Mouse (Mus musculus) lung, postnatal 14 days (tissue): ENCODE data around the gene Fpr1.
A peak's percentile ranks its signal among the peaks of the same experiment; 100 is the strongest.
"Not testable (repeated sequence)": the region's sequence is repeated elsewhere in the genome, so short reads cannot be mapped to it uniquely, and the experiment has no call there.

Experiments
- DNase-seq: peaks from one replicate; pipeline ENCODE4 v3.0.0; 2021

The Fpr1 gene

DNA sequence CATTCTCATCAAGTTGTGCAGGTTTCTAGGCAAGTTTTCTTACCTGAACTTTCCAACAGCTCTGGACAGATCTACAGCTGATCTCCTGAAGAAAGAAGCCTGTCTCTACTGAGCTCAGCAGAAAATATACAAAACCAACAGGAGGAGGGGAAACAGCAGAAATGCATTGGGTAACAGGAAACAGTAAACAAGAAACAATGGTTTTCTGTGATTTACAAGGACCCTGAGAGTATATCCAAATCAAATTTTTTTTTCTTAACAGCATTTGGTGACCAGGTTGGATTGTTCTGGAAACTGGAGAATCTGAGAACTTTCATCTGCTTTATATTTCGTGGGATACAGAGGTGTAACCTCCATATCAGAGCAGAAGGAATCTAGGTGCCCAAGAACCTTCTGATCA lies at the start of gene Fpr1:
Fpr1 (minus strand) TSS at position 101 of the 400 bp plus-strand sequence.
- DNase-seq, result no peak

DNA sequence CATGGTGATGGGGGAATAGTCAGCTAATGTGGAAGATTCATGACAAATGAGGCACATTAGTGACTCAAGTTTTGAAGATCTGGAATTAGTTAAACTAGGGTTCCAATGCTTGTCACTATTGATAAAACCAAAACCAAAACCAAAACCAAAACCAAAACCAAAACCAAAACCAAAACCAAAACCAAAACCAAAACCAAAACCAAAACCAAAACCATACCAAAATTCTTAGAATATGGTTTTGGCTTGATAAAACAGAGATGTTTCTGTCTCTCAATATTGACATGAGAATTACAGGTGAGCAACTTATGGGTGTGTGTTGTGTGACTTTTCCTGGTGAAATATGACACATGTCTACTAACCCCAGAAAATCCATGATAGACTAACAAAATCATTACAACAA lies 34.0 kb upstream of the Fpr1 start:
- DNase-seq, result no peak

DNA sequence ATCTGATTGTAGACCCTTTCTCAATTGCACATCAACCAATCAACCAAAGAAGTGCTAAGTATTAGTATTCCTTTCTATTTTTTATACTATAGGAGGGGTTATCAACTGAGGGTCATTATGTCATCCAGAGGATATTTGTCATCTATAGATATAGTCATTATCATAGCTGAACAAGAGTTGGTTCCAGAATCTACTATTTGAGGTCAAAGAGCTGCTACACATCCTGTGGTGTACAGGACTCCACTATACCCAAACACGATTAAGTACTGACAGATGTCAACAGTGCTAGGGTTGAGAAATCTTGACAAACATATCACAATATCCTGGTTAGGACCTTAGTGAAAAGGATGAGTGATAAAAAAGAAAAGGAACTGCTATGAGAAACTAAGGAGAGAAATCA lies 33.6 kb upstream of the Fpr1 start:
- DNase-seq, result no peak

DNA sequence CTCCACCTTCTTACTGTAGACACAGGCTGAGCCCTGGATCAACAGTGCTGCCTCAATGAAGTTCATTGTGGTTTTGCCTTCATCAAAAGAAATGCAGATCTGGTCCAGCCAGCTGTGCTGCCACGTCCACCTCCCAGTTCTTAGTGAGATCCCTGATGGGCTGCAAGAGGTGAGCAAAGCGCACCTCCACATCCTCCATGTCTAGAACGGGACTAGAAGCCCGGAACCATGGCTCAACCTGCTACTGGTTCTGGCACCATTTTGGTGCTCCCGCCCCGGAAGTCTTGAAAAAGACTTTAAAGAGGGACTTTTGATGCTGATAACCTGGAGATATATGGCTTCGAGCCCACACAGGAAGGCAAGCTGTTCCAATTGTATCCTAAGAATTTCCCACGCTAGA lies 28.9 kb upstream of the Fpr1 start:
- not testable (repeated sequence) for DNase-seq

DNA sequence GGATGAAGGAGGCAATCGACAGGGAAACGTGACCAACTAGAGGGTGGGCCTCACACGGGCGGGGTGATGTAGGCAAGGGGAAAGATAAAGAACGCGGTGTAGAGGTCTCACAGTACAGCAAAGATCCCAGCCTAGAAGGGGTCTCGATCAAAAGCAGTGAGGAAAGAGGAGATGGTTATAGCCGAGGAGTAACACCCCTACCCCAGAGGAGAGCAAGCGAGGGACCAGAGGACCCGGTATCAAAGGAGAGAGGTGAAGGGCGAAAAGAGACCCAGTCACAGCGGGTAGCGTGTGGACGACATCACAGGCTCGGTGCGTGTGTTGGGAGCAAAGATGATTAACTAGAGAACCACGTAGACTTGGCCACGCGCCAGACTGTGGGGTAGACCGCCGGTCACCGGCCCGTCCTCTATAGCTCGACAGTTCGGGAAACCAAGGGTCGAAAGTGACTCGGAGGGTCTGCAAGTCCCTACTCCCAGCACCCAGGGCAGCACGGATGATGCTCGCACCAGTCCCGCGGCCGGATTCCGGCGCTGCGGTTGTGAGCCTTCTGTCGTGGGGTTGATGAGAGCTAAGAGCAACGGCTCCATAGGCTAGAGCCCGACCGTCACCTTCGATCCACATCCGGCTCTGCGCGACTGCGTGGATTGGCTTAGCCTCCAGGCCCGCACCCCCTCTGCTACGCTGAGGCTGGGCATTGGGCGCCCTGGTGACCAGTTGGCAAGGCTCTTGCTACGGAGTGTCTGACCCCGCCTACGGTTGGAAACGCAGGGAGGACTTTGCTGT lies 26.1 kb upstream of the Fpr1 start:
- DNase-seq, result peak; percentile 72

DNA sequence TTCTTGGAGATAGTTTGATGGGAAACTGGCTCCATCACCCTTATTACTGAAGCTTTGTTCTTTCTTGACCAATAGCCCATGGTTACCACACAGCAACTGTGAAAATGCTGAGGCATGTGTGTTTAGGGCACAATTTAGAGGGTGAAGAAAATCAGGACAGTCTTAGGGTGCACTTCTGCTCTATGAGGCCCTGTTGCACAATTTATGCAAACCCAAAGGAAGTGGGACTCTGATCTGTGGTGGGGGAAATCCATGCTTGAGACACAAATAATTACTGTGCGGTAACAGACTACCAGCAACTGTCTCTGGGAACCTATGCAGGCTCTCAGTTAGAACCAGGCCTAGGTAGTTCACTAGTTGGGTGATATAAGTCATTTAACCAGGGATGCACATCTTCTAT lies 17.0 kb upstream of the Fpr1 start:
- DNase-seq, result no peak

DNA sequence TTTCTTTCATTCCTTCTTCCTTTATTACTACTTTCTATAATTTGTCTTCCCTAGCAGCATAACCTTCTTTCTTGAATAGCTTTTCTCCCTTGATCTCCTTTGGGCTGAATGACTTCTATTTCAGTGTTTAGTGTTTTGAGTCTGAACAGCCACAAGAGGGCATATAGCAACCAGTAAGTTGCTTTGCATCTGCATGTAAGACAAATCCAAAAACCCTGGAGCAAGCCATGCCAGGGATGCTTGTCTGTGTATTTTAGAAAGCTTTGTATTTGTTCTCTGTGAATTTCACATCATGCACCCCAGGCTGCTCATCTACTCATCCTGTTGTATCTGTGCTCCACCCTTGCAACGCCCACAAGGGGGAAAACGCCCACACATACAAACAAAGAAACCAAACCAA lies 15.5 kb upstream of the Fpr1 start:
- DNase-seq, result no peak

DNA sequence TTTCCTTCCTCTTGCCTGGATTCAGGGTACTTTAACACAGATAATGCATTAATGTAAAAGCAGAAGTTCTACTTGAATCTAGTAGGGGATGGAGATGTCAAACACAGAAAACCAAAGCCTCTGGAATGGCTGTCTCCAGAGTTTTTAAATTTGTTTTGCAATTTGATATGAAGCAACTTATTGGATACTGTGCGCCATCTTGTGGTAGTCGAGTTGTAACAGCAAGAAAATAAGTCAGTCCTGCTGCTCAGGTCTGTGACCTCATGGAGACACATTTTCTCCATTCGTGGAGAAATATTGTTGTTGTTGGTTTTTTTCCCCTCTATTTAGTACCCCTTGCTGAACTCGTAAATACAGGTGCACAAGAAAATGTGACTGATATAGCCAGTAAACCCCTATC lies 12.3 kb upstream of the Fpr1 start:
- DNase-seq, result peak; percentile 59

DNA sequence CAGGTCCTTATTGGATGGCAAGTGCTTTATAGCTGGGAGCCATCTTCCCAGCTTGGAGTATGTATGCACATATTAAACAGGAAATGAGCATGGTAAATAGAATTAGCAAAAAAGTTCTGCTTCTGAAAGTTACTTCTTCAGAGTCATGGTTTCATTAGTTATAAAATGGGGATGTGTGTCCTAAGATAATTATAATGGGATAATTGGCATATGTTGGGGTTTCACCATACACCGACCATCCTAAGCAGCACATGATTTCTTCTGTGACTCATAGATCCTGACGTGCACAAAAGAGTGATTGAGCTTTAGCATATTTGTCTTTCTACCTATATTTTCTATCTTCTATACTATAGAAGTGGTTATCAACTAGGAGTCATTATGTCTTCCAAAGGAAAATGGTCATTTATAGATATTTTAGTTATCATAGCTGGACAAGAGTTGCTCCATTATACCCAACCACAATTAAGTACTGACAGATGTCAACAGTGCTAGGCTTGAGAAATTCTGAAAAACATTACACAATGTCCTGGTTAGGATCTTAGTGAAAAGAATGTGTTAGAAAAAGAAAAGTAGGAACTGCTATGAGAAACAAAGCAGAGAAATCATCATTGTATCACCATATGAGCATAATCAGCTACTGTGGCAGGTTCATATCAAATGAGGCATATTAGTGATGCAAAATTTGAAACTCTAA lies 6.1 kb upstream of the Fpr1 start:
- DNase-seq, result no peak

DNA sequence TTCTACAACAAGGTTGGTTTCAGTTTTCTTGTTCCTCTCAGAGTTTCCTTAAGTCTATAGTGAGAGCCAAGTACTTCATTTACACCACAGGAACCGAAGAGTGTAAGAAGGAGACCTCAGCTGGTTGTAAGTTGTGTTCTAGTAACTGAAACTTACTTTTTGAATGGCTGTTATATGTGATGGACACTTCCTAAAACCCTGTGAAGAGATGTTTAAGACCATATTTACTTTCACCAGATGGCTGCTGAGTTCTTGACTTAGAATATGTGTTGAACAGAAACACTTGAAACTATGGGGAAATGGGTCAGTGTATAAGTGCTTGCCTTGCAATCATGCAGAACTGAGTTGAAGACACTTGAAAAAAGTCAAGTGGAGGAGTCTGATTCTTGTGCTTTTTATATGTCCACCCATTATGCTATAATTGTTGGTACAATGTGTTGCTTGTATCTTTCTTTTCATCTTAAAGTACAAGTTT lies 4.1 kb upstream of the Fpr1 start, which contains the start of the genes Fpr2 and Fpr3:
Fpr2 (plus strand) TSS at position 51 of the 475 bp plus-strand sequence.
Fpr3 (plus strand) TSS at position 79 of the 475 bp plus-strand sequence.
- DNase-seq, result no peak

DNA sequence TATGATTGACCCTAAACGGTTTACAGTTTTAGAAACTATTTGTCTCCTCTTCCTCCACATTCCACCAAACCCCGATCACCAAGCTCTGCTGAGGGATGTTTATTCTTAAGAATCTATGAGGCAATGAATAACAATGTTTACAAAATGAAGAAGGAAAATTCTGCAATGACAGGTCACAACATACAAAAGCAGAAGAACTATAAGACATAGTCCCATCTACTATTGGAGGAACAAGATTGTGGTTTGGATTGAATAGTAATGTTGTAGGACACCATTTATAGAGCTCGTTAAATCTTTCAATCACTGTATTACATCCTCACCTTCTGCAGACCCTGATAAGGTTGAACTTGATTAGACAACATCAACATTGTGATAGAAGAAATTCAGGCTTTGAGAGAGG lies 1.1 kb downstream of the Fpr1 start:
- no peak for DNase-seq

DNA sequence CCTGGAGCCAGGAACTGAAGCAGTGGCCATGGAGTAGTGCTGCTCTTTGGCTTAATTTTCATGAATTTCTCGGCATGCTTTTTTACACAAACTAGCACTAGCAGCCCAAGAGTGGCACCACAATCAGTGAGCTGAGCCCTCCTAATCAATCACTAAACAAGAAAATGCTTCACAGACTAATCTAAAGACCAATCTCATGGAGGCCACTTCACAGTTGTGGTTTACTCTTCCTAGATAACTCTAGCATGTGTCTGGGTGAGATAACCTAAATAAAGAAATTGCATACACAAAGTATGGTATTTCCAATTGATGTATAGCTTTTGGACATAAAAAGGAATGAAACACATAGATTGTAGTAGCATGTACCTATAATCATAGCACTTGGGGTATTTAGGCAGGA lies 4.4 kb downstream of the Fpr1 start:
- no peak for DNase-seq

DNA sequence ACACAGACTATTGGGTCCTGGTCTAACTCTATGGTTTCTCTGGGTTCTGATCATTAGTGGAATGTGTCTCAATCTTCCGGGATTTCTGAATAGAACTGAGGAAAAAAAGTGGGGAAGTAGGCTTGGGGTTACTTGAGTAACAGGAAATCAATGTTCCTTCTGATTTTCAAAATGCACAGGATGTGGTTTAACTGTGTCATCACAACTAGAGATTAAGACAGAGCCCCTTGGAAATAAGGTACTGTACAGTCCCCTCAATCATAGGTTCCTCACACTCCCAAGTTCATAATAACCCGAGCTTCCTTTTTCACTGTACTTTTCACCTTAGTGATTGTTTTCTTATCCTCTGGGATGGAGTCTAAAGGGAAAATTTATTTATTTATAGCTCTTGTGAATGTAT lies 12.0 kb downstream of the Fpr1 start:
- no peak for DNase-seq

DNA sequence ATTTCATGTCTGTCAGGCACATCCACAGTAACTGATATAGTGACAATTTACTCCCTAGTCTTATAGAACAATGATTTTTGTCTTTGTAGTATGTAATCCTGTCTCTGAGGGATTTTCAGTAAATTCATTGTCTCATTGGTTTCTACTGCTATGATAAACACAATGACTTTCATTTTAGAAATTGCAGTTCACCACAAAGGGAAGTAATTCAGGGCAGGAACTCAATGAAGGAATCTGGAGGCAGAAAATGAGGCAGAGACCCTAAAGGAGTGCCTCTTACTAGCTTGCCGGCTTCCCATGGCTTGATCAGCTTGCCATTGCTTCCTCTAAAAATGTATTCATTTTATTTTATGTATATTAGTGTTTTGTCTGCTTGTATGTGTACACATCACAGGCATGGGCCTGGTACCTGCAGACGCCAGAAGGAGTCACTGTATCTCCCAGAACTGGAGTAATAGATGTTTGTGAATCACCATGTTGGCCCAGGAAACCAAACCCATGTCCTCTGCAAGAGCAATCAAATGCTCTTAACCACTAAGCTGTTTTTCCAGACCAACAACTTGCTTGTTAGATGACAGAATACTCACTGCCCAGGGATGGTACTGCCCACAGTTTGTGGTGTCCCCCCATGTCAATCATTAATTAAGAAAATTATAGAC lies 12.7 kb downstream of the Fpr1 start:
- DNase-seq, result no peak

DNA sequence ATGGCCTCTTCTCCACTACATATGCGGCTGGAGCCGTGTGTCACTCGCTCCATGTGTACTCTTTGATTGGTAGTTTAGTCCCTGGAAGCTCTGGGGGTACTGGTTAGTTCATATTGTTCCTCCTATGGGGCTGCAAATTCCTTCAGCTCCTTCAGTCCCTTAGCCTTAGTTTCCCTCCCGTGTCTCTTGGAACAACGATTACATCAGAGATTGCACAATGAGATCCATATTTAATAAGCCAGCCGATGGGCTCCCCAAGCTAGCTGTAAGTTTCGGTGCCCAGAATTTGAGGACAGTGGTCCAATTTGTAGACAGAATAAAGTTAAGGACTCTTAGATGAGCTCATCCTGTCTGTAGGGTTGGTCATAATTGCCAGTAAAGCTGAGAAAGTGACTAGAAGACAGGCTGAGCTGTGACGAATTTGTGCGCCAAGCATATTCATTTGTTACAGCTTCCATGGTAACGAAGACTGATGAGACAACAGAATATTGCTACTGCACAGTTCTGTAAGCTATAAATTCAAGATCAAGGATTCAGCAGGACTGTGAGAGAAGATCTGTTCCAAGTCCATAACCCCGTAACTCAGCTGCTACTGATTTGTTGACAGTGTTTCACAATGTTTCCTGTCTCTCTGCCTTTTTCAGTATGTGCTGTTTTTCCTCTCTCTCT lies 16.8 kb downstream of the Fpr1 start:
- peak; percentile 7 for DNase-seq

DNA sequence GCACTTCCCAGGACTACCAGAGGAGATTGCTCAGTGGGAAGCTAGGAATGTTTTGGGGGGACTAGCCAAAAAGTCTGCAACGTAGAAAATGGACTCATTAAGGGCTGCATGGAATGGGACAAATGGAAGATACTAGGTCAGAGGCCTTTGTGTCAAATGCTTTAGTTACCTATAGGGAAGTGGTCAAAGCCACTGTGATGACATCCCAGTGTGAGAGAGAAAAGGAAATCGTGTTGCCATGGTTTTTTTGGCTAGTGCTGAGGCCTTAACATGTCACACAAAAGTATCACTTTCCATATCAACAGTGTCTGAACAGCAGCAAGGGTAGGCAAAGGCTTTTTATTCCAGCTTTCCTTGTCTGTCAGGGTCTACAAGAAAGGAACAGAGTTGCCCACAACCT lies 18.6 kb downstream of the Fpr1 start:
- no peak for DNase-seq

DNA sequence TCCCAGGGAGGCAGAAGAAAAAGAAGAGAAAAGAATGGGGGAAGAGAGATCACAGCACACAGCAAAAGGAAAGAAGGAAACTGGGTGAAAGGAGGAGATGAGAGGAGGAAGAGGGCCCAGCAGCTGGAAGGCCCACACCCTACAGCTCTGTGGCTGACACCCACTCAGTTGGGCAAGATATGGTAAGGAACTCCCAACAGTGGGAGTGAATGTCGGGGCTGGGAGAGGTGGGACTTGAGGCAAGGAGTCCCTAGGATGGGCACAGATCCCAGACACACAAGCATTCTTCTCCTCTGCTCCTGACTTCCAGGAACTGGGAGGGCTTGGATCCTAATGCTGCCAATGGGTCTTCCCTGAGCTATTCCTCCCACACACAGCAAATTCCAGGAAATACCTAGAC lies 21.4 kb downstream of the Fpr1 start:
- peak; percentile 24 for DNase-seq

DNA sequence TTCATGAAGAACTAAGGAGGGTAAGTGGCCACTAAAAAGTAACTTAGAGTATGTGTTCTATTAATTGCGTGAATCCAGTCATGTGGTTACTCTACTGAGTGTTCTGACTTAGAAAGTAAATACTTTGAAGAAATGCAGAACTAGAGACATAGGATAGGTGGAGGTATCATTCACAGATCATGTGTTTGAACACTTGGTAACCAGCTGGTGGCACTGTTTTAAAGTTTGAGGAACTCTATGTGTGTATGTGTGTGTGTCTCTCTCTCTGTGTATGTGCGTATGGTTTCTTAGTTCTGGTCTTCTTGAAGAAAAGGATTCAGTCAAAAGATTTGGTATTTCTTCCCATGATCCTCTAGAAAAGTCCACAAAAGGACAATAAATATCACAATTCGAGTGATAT lies 23.6 kb downstream of the Fpr1 start:
- DNase-seq, result no peak

DNA sequence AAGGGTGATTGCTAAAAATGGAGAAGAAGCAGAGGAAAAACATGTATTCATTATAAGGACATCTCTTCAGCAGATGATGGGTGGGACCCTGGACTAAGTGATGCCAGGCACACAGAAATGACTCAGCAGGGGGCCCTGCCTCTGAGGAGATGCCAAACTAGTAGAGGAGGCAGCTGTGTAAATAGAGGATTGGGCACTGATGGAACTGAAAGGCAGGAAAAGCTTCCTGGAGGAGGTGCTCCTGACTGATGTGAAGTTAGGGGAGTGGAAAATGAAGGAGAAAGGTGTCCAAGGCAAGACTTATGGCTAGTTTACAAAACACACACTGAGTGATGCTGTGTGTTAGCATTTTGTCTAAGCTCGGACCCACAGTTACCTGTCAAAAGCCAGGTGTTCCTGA lies 26.3 kb downstream of the Fpr1 start:
- no peak for DNase-seq

DNA sequence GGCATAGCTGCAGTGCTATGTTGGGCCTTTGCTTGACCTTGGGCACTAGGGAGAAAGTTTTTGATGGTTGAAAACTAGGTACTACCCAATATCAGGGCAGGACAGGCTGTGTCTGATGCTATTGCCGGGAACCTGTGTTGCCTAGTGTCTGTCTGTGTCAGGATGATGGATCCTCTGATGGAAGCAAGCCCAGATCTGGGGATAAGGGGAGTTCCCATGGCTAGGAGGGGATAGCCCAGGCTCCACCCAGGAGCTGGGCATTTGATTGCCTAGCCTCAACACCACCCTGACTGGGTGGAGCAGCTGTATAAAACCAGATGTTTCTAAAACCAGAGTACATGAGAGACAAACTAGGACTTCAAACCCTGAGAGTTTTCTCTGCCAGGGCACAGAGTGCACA lies 27.1 kb downstream of the Fpr1 start:
- DNase-seq, result no peak

DNA sequence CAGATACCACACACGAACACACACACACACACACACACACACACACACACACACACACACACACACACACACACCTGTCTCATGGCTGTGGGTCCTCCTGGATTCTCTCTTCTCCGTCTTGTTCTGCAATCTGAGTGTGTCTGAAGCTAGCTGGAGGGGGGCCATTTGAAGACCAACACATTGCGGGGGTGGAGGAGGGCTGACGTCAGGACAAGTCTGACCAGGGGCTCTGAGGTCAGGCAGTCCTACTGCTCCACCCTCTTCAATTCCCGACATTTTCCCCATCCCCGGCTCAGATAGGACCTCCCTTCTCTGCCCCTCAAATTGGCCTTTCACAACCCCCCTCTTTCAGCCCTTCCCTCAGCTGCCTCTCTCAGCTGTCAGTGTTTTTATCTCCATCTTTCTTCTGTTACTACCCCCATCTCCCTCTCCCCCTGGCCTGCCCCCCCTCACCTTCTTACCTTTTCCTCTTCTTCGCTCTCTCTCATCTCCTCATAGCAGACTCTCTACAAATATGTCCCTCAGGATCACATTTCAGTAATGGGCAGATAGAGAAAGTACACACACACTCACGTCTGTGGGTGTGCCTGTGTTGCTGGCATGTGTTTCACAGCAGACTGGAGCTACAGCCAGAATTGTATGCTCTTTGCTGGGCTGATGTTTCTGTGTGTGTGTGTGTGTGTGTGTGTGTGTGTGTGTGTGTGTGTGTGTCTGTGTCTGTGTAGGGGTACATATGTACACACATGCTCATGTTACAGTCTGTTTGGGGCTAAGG lies 28.5 kb downstream of the Fpr1 start, which contains the start of gene Has1:
Has1 (minus strand) TSS at position 142 of the 775 bp plus-strand sequence.
- DNase-seq, result no peak
